Mouse (Mus musculus): ENCODE data around the gene Olfr684.

Gene Olfr684

DNA sequence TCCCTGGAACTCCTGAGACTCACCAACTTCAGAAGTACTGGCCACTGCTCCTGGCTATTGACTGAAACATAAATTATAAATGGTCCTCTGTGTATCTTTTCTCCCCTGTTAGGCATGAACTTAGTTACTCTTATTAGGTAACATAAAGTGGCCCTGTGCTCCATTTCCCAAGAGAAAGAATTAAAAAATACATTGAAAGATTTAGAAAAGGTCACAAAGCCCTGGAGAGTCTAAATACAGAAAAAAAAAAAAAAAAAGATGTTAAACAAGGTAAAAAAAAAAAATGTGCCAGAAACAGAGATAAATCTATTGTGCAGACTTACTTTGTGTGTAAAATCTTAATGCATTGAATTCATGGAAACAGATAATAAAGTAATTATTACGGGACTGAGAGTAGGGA is at the start of gene Olfr684:
Gene Olfr684 (minus strand): TSS at position 101 of the 400 bp plus-strand sequence.
- no peak for DNase-seq

DNA sequence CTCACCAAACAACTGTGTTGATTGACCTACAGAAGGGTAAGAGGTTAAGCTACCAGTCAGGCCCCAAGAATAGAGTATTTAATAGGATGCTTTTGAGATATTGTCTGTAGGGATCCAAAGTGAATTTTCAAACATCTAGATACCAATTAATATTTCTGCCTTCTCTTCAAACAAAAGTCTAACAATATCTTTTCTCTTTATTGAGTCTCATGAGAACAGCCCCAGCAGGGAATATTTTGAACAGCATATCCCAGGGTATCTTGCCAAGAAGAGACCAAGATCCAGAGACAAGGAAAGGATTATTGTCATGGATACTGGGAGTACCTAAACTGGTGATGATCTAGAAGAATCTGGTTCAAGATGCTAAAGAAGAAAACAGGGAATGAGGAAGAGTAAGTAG is 43.9 kb upstream of the Olfr684 start, which contains the start of gene Olfr686:
Gene Olfr686 (minus strand): TSS at position 101 of the 400 bp plus-strand sequence.
- no peak for DNase-seq

DNA sequence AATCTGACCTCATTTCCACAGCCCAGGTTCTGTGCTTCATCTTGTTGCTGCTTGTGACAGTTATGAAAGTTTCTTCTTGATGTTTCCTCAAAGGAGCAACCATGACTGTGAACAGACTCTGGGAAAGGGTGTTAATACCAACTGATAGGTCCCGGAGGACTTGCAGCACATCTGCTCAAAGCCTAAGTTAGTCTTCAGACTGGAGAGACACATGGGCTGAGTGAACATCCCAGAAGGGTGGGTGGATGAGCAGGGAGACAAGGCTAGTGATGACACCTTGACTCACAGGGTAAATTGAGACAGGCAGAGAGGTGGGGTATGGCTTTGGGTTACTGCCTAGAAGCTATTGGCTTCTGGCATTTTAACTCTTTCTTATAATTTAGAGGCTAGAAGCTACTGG is 22.5 kb upstream of the Olfr684 start, which contains the start of gene Olfr685:
Gene Olfr685 (minus strand): TSS at position 101 of the 400 bp plus-strand sequence.
- DNase-seq: no peak

DNA sequence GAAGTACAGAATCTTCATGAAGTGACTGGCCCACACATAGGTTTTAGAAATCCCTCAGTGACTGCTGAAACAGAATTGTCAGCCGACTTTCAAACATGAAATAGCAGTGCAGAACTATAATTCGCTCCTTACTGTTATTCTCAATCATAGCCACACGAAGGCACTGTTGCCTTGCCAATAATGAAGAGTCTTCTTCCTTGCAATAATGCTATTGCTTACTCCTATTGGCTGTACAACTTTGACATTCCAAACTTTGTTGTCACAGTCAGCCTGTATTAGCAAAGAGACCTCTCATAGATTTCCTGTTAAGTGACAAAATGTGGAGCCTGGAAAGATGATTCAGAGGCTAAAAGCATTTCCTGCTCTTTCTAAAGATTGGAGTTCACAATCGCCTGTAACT is 7.3 kb upstream of the Olfr684 start:
- peak in 1 of 2 experiments; percentile 7 for DNase-seq

DNA sequence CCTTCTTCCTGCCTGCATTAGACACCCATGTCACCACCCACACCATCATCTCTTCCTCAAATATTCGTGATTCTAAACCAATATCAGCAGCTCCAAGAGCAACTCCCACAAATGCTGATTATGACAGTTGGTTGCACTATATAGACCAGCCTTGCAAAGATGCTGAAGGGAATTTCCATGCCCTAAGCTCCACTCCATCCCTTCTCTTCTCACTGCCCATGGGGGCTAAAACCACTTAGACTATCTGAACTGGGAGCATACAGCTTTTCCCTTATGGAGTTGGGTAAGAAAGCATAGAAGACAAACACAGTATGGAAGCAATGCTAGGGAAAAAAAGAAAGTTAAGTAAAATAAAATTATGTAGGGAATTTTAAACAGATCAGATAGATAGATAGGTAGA is 16.5 kb downstream of the Olfr684 start, which contains the start of gene Olfr683:
Gene Olfr683 (minus strand): TSS at position 101 of the 400 bp plus-strand sequence.
- DNase-seq: no peak

DNA sequence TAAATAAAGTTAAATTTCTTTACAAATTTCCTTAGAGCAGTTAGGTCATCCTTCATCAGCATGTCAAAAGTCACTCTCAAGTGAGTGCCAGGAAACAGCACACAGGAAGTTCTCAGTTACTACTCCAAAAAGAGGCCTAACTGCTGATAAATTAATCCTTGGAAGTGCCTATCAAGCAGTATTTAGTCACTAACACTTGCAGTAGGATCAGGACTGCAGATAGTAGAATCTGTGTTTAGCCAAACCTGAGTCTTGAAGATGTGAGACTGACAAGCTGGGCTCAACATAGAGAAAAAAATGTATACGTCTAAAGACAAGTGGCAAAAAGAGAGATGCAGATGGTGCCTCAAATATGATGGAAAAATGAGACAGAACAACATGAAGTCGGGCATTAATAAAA is 22.2 kb downstream of the Olfr684 start:
- no peak for DNase-seq

DNA sequence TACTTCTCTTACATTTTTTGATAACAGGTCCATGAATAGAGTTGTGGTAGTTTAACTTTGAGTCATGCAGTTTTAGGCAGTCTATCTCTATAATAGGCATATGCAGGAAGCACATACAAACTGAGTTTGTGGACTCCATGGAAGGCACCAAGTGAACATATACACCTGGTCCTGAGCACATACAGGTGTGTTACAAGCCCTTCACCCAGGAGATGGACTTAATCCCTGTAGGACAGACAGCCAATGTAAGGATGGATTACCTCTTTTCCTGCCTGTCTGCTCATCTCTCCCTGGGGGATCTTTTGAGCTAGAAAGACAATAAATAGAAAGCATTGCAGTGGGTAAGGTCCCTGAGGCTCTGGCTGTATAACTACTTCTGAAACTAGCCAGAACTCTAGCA is 46.9 kb downstream of the Olfr684 start, which contains the start of gene Olfr681:
Gene Olfr681 (plus strand): TSS at position 301 of the 400 bp plus-strand sequence.
- no peak for DNase-seq

Data from kidney, postnatal 4 days (tissue).